Mouse (Mus musculus): ENCODE data around the gene Panx1.

DNA sequence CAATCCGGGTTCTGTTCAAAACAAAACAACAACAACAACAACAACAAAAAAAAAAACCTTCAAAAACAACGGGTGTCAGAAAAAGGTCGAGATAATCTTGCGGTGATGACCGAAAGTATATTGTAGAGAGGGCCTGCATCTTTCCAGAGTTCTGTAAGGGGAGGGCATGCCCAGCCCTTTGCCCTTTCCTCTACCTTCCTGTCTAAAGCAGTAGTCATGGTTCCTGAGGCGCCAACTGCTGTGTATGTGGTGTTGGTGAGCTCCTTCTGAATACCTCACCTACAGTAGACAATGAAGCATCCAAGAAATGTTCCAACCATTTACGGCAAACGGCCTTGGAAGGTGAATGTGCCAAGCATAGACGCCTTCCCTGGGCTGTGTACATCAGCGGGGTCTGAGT, 462 bp upstream of the Panx1 start:
- TF ChIP-seq CTCF (IDR thresholded peaks at IDR 0.05; ENCODE audit: low read depth) = no peak
- no peak for TF ChIP-seq EP300 (IDR thresholded peaks at IDR 0.05; ENCODE audit: low read depth)

Data from liver, postnatal 0 days (tissue).